Mouse (Mus musculus): ENCODE results near the gene Ptbp1. TPM values are rescaled to one million over a fixed set of nuclear protein-coding genes. Genes with fewer than 3 reads are reported as not detected.

The Ptbp1 gene
- polyA plus RNA-seq, 1 experiment from 2014 or later = 59.1 TPM

- H3K4me2 ChIP-seq (ENCODE audit: low read depth, low read length) = peak overlapping the region; percentile 98
- H3K27ac ChIP-seq (ENCODE audit: low read depth) = peak overlapping the region; percentile 99
- H3K27me3 ChIP-seq (ENCODE audit: insufficient read depth, low read length) = no peaks in the 10 kb centered on the region
- no peaks in the 10 kb centered on the region for H3K9me3 ChIP-seq (ENCODE audit: low read length)
- DNase-seq = peak; percentile 32
- peak overlapping the region; percentile 70 for H3K9ac ChIP-seq (replicated peaks)
- peaks cover 8% of the 10 kb centered on the region for H3K36me3 ChIP-seq (replicated peaks; ENCODE audit: insufficient read depth, low read length)
- no peak for ATAC-seq
- peaks cover 37% of the 10 kb centered on the region for H3K4me1 ChIP-seq (ENCODE audit: insufficient read depth)
- H3K4me3 ChIP-seq (ENCODE audit: low read depth, low read length) = no peak overlapping the region
- TF ChIP-seq CTCF (IDR thresholded peaks at IDR 0.05; ENCODE audit: low read depth) (no peak), EP300 (IDR thresholded peaks at IDR 0.05; ENCODE audit: low read depth) (no peak)
- 43% methylated on average over 9 of the region's 9 CpGs for WGBS (ENCODE audit: insufficient replicate concordance)
Observed at GRCm38 (mm10) chr10:79852107-79852789, 2.0 kb upstream of the Ptbp1 start.

- H3K27ac ChIP-seq (ENCODE audit: low read depth) = peak overlapping the region; percentile 99
- no peaks in the 10 kb centered on the region for H3K27me3 ChIP-seq (ENCODE audit: insufficient read depth, low read length)
- H3K4me1 ChIP-seq (ENCODE audit: insufficient read depth) = peaks cover 42% of the 10 kb centered on the region
- DNase-seq (peak; percentile 17), ATAC-seq (no peak)
- peak overlapping the region; percentile 98 for H3K4me2 ChIP-seq (ENCODE audit: low read depth, low read length)
- TF ChIP-seq EP300 (IDR thresholded peaks at IDR 0.05; ENCODE audit: low read depth) = no peak
- no peak for TF ChIP-seq CTCF (IDR thresholded peaks at IDR 0.05; ENCODE audit: low read depth)
- H3K4me3 ChIP-seq (ENCODE audit: low read depth, low read length) = peak overlapping the region; percentile 57
- H3K9me3 ChIP-seq (ENCODE audit: low read length) = no peaks in the 10 kb centered on the region
- H3K36me3 ChIP-seq (replicated peaks; ENCODE audit: insufficient read depth, low read length) = peaks cover 13% of the 10 kb centered on the region
- H3K9ac ChIP-seq (replicated peaks) = peak overlapping the region; percentile 70
- WGBS (ENCODE audit: insufficient replicate concordance) = 25% methylated on average over 8 of the region's 8 CpGs
Observed at GRCm38 (mm10) chr10:79852827-79853226, 1.4 kb upstream of the Ptbp1 start.

- H3K9ac ChIP-seq (replicated peaks) = peak overlapping the region; percentile 70
- H3K27me3 ChIP-seq (ENCODE audit: insufficient read depth, low read length) = no peaks in the 10 kb centered on the region
- H3K4me3 ChIP-seq (ENCODE audit: low read depth, low read length) = peak overlapping the region; percentile 57
- peaks cover 48% of the 10 kb centered on the region for H3K4me1 ChIP-seq (ENCODE audit: insufficient read depth)
- ATAC-seq (peak; percentile 6; the same call in 1 of the 2 replicates), DNase-seq (peak; percentile 89)
- H3K4me2 ChIP-seq (ENCODE audit: low read depth, low read length) = peak overlapping the region; percentile 98
- peak overlapping the region; percentile 99 for H3K27ac ChIP-seq (ENCODE audit: low read depth)
- H3K9me3 ChIP-seq (ENCODE audit: low read length) = no peaks in the 10 kb centered on the region
- TF ChIP-seq CTCF (IDR thresholded peaks at IDR 0.05; ENCODE audit: low read depth) (no peak), EP300 (IDR thresholded peaks at IDR 0.05; ENCODE audit: low read depth) (no peak)
- peaks cover 19% of the 10 kb centered on the region for H3K36me3 ChIP-seq (replicated peaks; ENCODE audit: insufficient read depth, low read length)
- WGBS (ENCODE audit: insufficient replicate concordance) = 1% methylated on average over 15 of the region's 15 CpGs
Observed at GRCm38 (mm10) chr10:79853392-79853791, 835 bp upstream of the Ptbp1 start.

GRCm38 (mm10) chr10:79854801-79855541, 744 bp downstream of the Ptbp1 start:
- H3K4me1 ChIP-seq (ENCODE audit: insufficient read depth) = peaks cover 51% of the 10 kb centered on the region
- peak overlapping the region; percentile 98 for H3K9ac ChIP-seq (replicated peaks)
- H3K27me3 ChIP-seq (ENCODE audit: insufficient read depth, low read length) = no peaks in the 10 kb centered on the region
- TF ChIP-seq EP300 (IDR thresholded peaks at IDR 0.05; ENCODE audit: low read depth) (no peak), CTCF (IDR thresholded peaks at IDR 0.05; ENCODE audit: low read depth) (no peak)
- H3K4me2 ChIP-seq (ENCODE audit: low read depth, low read length) = peak overlapping the region; percentile 88
- peaks cover 33% of the 10 kb centered on the region for H3K36me3 ChIP-seq (replicated peaks; ENCODE audit: insufficient read depth, low read length)
- peak overlapping the region; percentile 81 for H3K4me3 ChIP-seq (ENCODE audit: low read depth, low read length)
- peak overlapping the region; percentile 100 for H3K27ac ChIP-seq (ENCODE audit: low read depth)
- DNase-seq (peak; percentile 79), ATAC-seq (peak; percentile 18)
- no peaks in the 10 kb centered on the region for H3K9me3 ChIP-seq (ENCODE audit: low read length)
- WGBS (ENCODE audit: insufficient replicate concordance) = 1% methylated on average over 64 of the region's 83 CpGs

- ATAC-seq (no peak), DNase-seq (peak; percentile 74)
- peaks cover 51% of the 10 kb centered on the region for H3K4me1 ChIP-seq (ENCODE audit: insufficient read depth)
- peak overlapping the region; percentile 98 for H3K9ac ChIP-seq (replicated peaks)
- H3K27me3 ChIP-seq (ENCODE audit: insufficient read depth, low read length) = no peaks in the 10 kb centered on the region
- WGBS (ENCODE audit: insufficient replicate concordance) = 1% methylated on average over 10 of the region's 10 CpGs
- peak overlapping the region; percentile 88 for H3K4me2 ChIP-seq (ENCODE audit: low read depth, low read length)
- TF ChIP-seq EP300 (IDR thresholded peaks at IDR 0.05; ENCODE audit: low read depth) (no peak), CTCF (IDR thresholded peaks at IDR 0.05; ENCODE audit: low read depth) (no peak)
- peaks cover 40% of the 10 kb centered on the region for H3K36me3 ChIP-seq (replicated peaks; ENCODE audit: insufficient read depth, low read length)
- H3K27ac ChIP-seq (ENCODE audit: low read depth) = peak overlapping the region; percentile 100
- H3K4me3 ChIP-seq (ENCODE audit: low read depth, low read length) = peak overlapping the region; percentile 81
- no peaks in the 10 kb centered on the region for H3K9me3 ChIP-seq (ENCODE audit: low read length)
Observed at GRCm38 (mm10) chr10:79855558-79856184, 1.4 kb downstream of the Ptbp1 start.

- Histone ChIP-seq H3K4me3 (ENCODE audit: low read depth, low read length) (peak overlapping the region; percentile 81), H3K36me3 (replicated peaks; ENCODE audit: insufficient read depth, low read length) (peaks cover 46% of the 10 kb centered on the region), H3K9ac (replicated peaks) (peak overlapping the region; percentile 98), H3K9me3 (ENCODE audit: low read length) (no peaks in the 10 kb centered on the region), H3K4me2 (ENCODE audit: low read depth, low read length) (peak overlapping the region; percentile 88), H3K27ac (ENCODE audit: low read depth) (peak overlapping the region; percentile 31; the same call in 1 of the 2 replicates), H3K27me3 (ENCODE audit: insufficient read depth, low read length) (no peaks in the 10 kb centered on the region), H3K4me1 (ENCODE audit: insufficient read depth) (peaks cover 51% of the 10 kb centered on the region)
- ATAC-seq (no peak), DNase-seq (no peak)
- WGBS (ENCODE audit: insufficient replicate concordance) = 13% methylated on average over 6 of the region's 6 CpGs
- TF ChIP-seq EP300 (IDR thresholded peaks at IDR 0.05; ENCODE audit: low read depth) (no peak), CTCF (IDR thresholded peaks at IDR 0.05; ENCODE audit: low read depth) (no peak)
Observed at GRCm38 (mm10) chr10:79856280-79856679, 2.1 kb downstream of the Ptbp1 start.
